Mouse (Mus musculus): ENCODE data around the gene Hapln4. TPM values are rescaled to one million over a fixed set of nuclear protein-coding genes. Genes with fewer than 3 reads are reported as not detected.

Gene Hapln4
- polyA plus RNA-seq, 1 experiment from 2014 or later = 0.05 TPM

DNA sequence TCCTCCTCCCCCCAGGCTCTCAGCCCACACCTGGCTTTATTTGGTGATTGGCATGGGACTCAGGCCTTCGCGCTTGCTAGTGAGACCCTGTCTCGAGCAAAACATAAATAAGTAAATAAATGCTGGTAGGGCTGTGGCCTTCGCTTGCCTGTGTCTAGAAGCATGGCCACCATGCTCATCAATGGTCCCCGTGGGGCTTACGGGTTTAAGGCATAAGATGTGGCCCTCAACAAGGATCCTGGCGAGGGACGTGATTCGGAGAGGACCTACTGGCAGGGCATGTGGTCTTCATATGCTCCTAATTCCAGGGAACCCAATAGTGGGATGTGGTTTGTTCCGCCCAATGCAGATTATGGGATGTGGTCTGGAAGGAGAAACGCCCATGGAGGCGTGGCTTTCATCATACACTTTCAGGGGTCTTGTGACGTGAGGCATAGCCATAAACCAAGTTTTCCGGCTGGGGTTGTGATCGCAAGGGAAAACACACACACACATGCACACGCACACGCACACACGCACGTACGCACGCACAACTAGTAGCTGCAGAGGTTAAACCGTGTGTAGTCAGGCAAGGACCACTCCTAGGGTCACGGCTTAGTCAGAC is 28.0 kb downstream of the Hapln4 start:
- WGBS = 51% methylated on average over 23 of the region's 23 CpGs
- no peak overlapping the region for H3K27ac ChIP-seq (ENCODE audit: low read depth, low read length)
- no peaks in the 10 kb centered on the region; the same call in 1 of the 2 replicates for H3K36me3 ChIP-seq (ENCODE audit: control insufficient read depth, insufficient read depth, low read length)
- peaks cover 38% of the 10 kb centered on the region for H3K27me3 ChIP-seq (ENCODE audit: control insufficient read depth, insufficient read depth, low read length)
- no peak overlapping the region for H3K4me3 ChIP-seq (ENCODE audit: low read depth, low read length)
- H3K4me2 ChIP-seq (ENCODE audit: low read depth, low read length, severe bottlenecking) = no peak overlapping the region
- H3K9ac ChIP-seq (ENCODE audit: low read length) = no peak overlapping the region
- DNase-seq (ENCODE audit: low spot score) (no peak), ATAC-seq (replicated peaks; ENCODE audit: low FRiP score) (0 out of 2 replicates have a peak, but pooled peaks have one; percentile 8)
- no peaks in the 10 kb centered on the region for H3K9me3 ChIP-seq (ENCODE audit: control insufficient read depth, low read length)
- peaks cover 6% of the 10 kb centered on the region for H3K4me1 ChIP-seq (replicated peaks; ENCODE audit: control insufficient read depth, insufficient read depth, low read length)

DNA sequence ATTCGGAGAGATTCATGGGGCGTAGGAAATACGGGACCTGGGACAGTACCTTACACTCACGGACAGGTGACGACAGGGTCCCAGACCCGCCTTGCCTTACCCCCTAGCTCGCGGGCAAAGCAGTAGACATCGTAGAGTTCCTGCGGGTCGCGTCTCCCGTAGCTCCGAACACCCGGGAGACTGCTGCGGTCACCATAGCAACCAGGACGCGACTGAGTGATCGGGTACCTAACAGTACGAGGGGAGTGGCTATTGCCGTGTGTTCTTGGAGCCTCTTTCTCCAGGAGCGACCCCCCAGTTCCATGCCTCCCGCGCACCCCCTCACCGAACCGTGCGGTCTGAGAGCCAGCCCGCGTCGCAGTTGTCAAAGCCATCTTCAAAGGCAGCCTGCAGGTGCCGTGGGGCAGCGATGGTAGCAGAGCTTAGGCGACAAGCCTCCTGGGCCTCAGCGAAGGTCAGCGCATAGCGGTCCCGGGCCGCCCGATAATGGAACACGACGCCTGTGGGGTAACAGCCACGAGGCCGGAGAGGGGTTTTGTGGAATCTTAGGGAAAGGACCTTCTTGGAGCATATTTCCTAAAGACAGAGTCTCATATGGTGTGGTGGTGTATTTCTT is 29.3 kb downstream of the Hapln4 start:
- Histone ChIP-seq H3K9me3 (ENCODE audit: control insufficient read depth, low read length) (no peaks in the 10 kb centered on the region), H3K9ac (ENCODE audit: low read length) (no peak overlapping the region), H3K27ac (ENCODE audit: low read depth, low read length) (no peak overlapping the region), H3K4me1 (replicated peaks; ENCODE audit: control insufficient read depth, insufficient read depth, low read length) (peaks cover 6% of the 10 kb centered on the region), H3K27me3 (ENCODE audit: control insufficient read depth, insufficient read depth, low read length) (peaks cover 38% of the 10 kb centered on the region), H3K36me3 (ENCODE audit: control insufficient read depth, insufficient read depth, low read length) (no peaks in the 10 kb centered on the region; the same call in 1 of the 2 replicates), H3K4me3 (ENCODE audit: low read depth, low read length) (peak overlapping the region; percentile 5; the same call in 1 of the 2 replicates), H3K4me2 (ENCODE audit: low read depth, low read length, severe bottlenecking) (0 out of 2 replicates have a peak overlapping the region, but pooled peaks have one; percentile 8)
- WGBS = 7% methylated on average over 43 of the region's 43 CpGs
- ATAC-seq (replicated peaks; ENCODE audit: low FRiP score) (no peak), DNase-seq (ENCODE audit: low spot score) (no peak)

- WGBS = 22% methylated on average over 6 of the region's 6 CpGs
- Histone ChIP-seq H3K36me3 (ENCODE audit: control insufficient read depth, insufficient read depth, low read length) (no peaks in the 10 kb centered on the region; the same call in 1 of the 2 replicates), H3K4me2 (ENCODE audit: low read depth, low read length, severe bottlenecking) (no peak overlapping the region), H3K4me1 (replicated peaks; ENCODE audit: control insufficient read depth, insufficient read depth, low read length) (peaks cover 7% of the 10 kb centered on the region), H3K27me3 (ENCODE audit: control insufficient read depth, insufficient read depth, low read length) (peaks cover 41% of the 10 kb centered on the region), H3K9me3 (ENCODE audit: control insufficient read depth, low read length) (no peaks in the 10 kb centered on the region), H3K4me3 (ENCODE audit: low read depth, low read length) (no peak overlapping the region), H3K9ac (ENCODE audit: low read length) (no peak overlapping the region), H3K27ac (ENCODE audit: low read depth, low read length) (no peak overlapping the region)
- ATAC-seq (replicated peaks; ENCODE audit: low FRiP score) (no peak), DNase-seq (ENCODE audit: low spot score) (no peak)
Measured at GRCm38 (mm10) chr8:70114488-70114887, 31.2 kb downstream of the Hapln4 start.

DNA sequence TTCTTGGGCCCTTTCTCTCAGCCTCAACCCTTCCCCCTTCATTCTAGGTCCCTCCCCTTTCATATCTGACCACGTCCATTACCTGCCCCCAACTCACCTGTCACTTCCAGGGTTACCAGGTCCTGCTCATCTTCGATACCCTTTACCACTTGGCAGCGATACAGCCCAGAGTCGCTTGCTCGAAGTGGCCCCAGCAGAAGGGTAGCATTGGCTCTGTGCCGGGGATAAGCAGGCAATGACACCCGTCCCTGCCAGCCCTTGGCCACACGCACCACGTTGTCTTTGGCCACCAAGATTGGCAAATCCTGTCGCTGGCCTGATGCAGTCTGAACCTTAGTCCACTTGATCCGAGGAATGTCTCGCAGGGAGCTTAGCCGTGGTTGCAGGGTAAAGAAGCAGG is 31.6 kb downstream of the Hapln4 start:
- Histone ChIP-seq H3K36me3 (ENCODE audit: control insufficient read depth, insufficient read depth, low read length) (no peaks in the 10 kb centered on the region; the same call in 1 of the 2 replicates), H3K4me2 (ENCODE audit: low read depth, low read length, severe bottlenecking) (no peak overlapping the region), H3K27me3 (ENCODE audit: control insufficient read depth, insufficient read depth, low read length) (peaks cover 41% of the 10 kb centered on the region), H3K4me1 (replicated peaks; ENCODE audit: control insufficient read depth, insufficient read depth, low read length) (peaks cover 7% of the 10 kb centered on the region), H3K4me3 (ENCODE audit: low read depth, low read length) (no peak overlapping the region), H3K27ac (ENCODE audit: low read depth, low read length) (no peak overlapping the region), H3K9me3 (ENCODE audit: control insufficient read depth, low read length) (no peaks in the 10 kb centered on the region), H3K9ac (ENCODE audit: low read length) (no peak overlapping the region)
- WGBS = 67% methylated on average over 13 of the region's 13 CpGs
- DNase-seq (ENCODE audit: low spot score) (no peak), ATAC-seq (replicated peaks; ENCODE audit: low FRiP score) (no peak)

DNA sequence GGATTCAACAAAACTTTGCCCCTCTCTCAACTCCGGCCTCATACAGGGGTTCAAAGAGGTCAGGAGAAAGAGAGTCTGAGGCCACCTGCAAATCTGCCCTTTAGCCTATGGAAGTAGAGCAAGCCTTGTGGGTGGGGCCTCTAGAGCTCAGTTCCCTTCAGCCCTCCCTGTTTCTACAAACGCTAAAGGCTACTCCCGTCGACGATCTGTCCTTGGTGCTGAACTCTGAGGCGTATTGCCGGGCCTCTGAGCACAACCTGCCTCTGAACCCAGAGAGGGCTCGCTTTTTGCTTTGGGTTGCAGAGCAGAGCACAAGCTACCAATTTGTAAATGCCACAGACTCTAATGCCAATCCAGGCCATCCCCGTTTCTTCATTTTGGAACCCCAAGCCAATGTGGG is 34.4 kb downstream of the Hapln4 start:
- H3K9ac ChIP-seq (ENCODE audit: low read length) = no peak overlapping the region
- no peak for ATAC-seq (replicated peaks; ENCODE audit: low FRiP score)
- WGBS = 5% methylated on average over 9 of the region's 9 CpGs

GRCm38 (mm10) chr8:70118726-70119700 is 35.8 kb downstream of the Hapln4 start:
- Histone ChIP-seq H3K27me3 (ENCODE audit: control insufficient read depth, insufficient read depth, low read length) (peaks cover 9% of the 10 kb centered on the region), H3K27ac (ENCODE audit: low read depth, low read length) (peak overlapping the region; percentile 91), H3K9me3 (ENCODE audit: control insufficient read depth, low read length) (no peaks in the 10 kb centered on the region), H3K4me3 (ENCODE audit: low read depth, low read length) (peak overlapping the region; percentile 53), H3K4me2 (ENCODE audit: low read depth, low read length, severe bottlenecking) (peak overlapping the region; percentile 78), H3K4me1 (replicated peaks; ENCODE audit: control insufficient read depth, insufficient read depth, low read length) (peaks cover 2% of the 10 kb centered on the region; the same call in 1 of the 2 replicates), H3K9ac (ENCODE audit: low read length) (peak overlapping the region; percentile 73), H3K36me3 (ENCODE audit: control insufficient read depth, insufficient read depth, low read length) (no peaks in the 10 kb centered on the region)
- WGBS = 5% methylated on average over 17 of the region's 17 CpGs
- DNase-seq (ENCODE audit: low spot score) = peak; percentile 78
- ATAC-seq (replicated peaks; ENCODE audit: low FRiP score) = peak; percentile 87

More for the DNA sequence above, 34.4 kb downstream of the Hapln4 start:
- Histone ChIP-seq H3K4me2 (ENCODE audit: low read depth, low read length, severe bottlenecking) (no peak overlapping the region), H3K4me3 (ENCODE audit: low read depth, low read length) (no peak overlapping the region), H3K4me1 (replicated peaks; ENCODE audit: control insufficient read depth, insufficient read depth, low read length) (peaks cover 4% of the 10 kb centered on the region; the same call in 1 of the 2 replicates), H3K27ac (ENCODE audit: low read depth, low read length) (no peak overlapping the region), H3K27me3 (ENCODE audit: control insufficient read depth, insufficient read depth, low read length) (peaks cover 23% of the 10 kb centered on the region), H3K9me3 (ENCODE audit: control insufficient read depth, low read length) (no peaks in the 10 kb centered on the region), H3K36me3 (ENCODE audit: control insufficient read depth, insufficient read depth, low read length) (no peaks in the 10 kb centered on the region)
- no peak for DNase-seq (ENCODE audit: low spot score)

DNA sequence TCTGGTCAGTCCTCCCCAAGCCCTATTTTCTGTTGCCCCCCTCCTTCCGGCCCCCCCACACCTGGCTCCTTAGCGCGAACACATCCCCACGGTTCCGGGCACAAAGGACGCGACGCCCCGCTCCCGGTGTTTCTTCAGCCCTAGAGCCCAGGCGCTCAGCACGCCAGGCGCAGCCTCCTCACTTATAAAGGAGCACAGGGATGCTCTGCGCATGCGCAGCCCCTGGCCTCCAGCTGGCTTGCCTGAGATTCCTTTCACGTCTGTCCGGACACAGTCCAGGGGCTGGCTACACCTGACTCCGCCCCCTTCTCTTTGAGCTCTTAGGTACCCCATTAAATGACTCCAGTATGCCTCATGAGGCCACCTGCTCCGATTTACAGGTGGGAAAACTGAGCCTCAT is 37.4 kb downstream of the Hapln4 start, which contains the start of gene Ncan:
Gene Ncan, minus strand, starts transcription at position 207 of the 400 bp plus-strand sequence.
- peak within 1 kb of the TSS; percentile 78 for H3K4me2 ChIP-seq (ENCODE audit: low read depth, low read length, severe bottlenecking)
- no peaks in the 10 kb centered on the region for H3K36me3 ChIP-seq (ENCODE audit: control insufficient read depth, insufficient read depth, low read length)
- peaks cover 3% of the 10 kb centered on the region; the same call in 1 of the 2 replicates for H3K27me3 ChIP-seq (ENCODE audit: control insufficient read depth, insufficient read depth, low read length)
- H3K9me3 ChIP-seq (ENCODE audit: control insufficient read depth, low read length) = no peaks in the 10 kb centered on the region
- H3K9ac ChIP-seq (ENCODE audit: low read length) = peak within 1 kb of the TSS; percentile 73
- peak within 1 kb of the TSS; percentile 53 for H3K4me3 ChIP-seq (ENCODE audit: low read depth, low read length)
- H3K27ac ChIP-seq (ENCODE audit: low read depth, low read length) = peak within 1 kb of the TSS; percentile 91
- peaks cover 2% of the 10 kb centered on the region; the same call in 1 of the 2 replicates for H3K4me1 ChIP-seq (replicated peaks; ENCODE audit: control insufficient read depth, insufficient read depth, low read length)
- WGBS = 3% methylated on average over 19 of the region's 19 CpGs
- ATAC-seq (replicated peaks; ENCODE audit: low FRiP score) (peak; percentile 76), DNase-seq (ENCODE audit: low spot score) (peak; percentile 93)

DNA sequence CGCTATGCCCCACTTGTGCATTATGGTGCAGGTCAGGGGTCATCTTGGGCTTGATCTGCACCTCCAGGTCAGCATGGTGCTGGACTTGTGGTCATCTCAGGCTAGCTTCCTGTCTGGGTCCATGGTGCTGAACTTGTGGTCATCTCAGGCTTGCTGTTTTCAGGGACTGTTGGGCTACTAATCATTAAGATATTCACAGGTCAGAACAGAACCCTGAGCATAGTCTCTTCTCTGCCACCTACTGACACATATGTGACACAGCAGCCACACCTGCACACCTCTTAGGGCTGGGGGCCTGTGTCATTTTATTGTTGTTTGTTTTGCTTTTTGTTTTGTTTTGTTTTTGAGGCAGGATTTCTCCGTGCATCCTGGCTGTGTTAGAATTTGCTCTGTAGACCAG is 39.6 kb downstream of the Hapln4 start:
- 63% methylated on average over 2 of the region's 2 CpGs for WGBS

More for the DNA sequence above, 39.6 kb downstream of the Hapln4 start:
- Histone ChIP-seq H3K9me3 (ENCODE audit: control insufficient read depth, low read length) (no peaks in the 10 kb centered on the region), H3K4me2 (ENCODE audit: low read depth, low read length, severe bottlenecking) (no peak overlapping the region), H3K27me3 (ENCODE audit: control insufficient read depth, insufficient read depth, low read length) (peaks cover 2% of the 10 kb centered on the region; the same call in 1 of the 2 replicates), H3K36me3 (ENCODE audit: control insufficient read depth, insufficient read depth, low read length) (no peaks in the 10 kb centered on the region), H3K9ac (ENCODE audit: low read length) (no peak overlapping the region), H3K4me1 (replicated peaks; ENCODE audit: control insufficient read depth, insufficient read depth, low read length) (peaks cover 2% of the 10 kb centered on the region; the same call in 1 of the 2 replicates), H3K27ac (ENCODE audit: low read depth, low read length) (no peak overlapping the region), H3K4me3 (ENCODE audit: low read depth, low read length) (no peak overlapping the region)
- no peak for DNase-seq (ENCODE audit: low spot score)
- ATAC-seq (replicated peaks; ENCODE audit: low FRiP score) = no peak
